Mouse (Mus musculus) Muller cell, postnatal 12 days (primary cell): Measurements from ENCODE around the gene Pced1a.
"Not testable (repeated sequence)": the region's sequence is repeated elsewhere in the genome, so short reads cannot be mapped to it uniquely, and the experiment has no call there.

Source experiments
- DNase-seq: peaks from one replicate; pipeline ENCODE4 v3.0.0-alpha.2; 2015; ENCODE audit errors: inconsistent ontology term

The Pced1a gene

DNA sequence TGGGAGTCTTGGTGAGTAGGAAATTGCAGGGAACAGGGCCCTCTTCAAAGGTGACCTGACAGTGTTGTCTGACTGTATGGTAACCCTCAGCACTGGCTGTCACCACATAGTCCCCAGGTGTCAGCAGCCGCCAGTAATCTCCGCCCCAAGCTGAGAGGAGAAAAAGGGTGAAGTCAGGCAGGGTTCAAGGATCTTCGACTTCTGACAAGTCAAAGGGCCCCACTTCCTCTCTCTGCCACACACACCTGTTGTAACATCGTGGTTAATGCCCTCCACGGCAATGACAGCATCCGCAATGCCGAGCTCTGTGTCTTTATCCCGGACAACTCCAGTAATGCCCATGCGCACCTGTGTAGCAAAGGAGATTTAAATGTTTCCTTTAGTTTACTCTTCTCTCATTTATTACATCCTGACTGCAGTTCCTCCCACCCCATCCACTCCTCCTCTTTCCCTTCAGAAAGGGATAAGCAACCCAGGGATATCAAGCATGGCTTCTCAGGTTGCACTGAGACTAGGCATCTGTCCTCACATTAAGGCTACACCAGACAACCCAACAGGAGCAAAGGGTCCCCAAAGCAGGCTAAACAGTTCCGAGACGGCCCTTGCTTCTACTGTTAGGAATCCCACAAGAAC is 33.4 kb downstream of the Pced1a start:
- DNase-seq: no peak

GRCm38 (mm10) chr2:130388796-130389195 is 35.7 kb downstream of the Pced1a start:
- no peak for DNase-seq

DNA sequence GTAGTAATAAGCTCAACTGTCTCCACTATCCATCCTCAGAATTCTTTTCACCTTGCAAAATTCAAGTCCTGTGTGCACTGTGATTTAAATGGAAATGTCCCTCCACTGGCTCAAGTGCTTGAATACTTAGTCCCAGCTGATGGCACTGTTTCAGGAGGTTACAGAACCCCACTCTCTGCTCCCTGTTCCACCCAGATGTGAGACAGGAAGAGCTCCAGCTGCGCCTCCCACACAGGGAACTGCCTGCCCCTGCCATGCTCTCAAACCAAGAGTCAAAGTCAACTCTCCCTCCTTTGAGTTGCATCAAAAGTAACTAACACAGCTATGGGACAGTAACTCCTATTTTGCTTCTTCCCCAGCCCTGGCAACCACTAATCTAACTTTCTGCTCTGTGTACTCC is 38.3 kb downstream of the Pced1a start:
- no peak for DNase-seq

DNA sequence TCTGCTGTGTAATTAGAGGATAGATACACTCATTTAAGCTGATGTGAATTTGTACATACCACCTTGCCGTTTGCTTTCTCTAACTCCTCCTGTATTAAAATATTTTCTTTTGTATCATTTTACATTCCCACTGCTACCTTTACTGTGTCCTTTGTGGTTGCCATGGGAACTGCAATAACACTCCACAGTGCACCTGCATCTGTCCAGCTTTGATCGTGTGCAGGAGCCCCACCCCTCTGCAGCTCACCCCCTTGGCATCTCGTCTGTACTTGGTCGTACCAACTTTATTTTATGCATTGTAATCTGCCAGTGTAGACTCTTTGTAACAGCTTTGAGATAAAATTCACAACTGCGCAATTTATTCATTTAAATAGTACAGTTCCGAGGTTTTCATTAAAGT is 40.6 kb downstream of the Pced1a start:
- no peak for DNase-seq

- DNase-seq: no peak
These were observed 41.3 kb downstream of the Pced1a start for GRCm38 (mm10) chr2:130383205-130383604.

DNA sequence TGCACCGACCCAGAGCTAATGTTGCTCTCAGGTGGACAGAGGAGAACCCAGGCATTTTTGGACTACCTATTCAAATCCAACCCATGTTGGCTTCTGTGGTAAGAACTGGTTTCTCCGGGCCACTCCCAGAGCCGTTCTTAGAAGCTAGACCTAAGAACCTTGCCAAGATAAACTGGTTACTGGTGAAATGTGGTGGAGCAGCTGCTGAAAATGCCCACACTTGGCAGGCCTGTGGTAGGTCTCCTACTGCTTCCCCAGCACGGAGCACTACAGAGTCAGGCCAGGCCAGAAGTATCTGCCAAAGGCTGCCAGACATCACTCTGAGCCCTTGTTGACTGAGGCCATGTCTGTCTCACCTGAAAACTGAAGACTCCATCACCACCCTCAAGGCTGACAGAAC is 49.5 kb downstream of the Pced1a start:
- no peak for DNase-seq

GRCm38 (mm10) chr2:130373026-130373425 is 51.5 kb downstream of the Pced1a start:
- DNase-seq: not testable (repeated sequence)

- no peak for DNase-seq
These were observed 57.1 kb downstream of the Pced1a start for GRCm38 (mm10) chr2:130367386-130367785.
